Mouse (Mus musculus): ENCODE data around the gene Lrmp. TPM values are rescaled to one million over a fixed set of nuclear protein-coding genes. Genes with fewer than 3 reads are reported as not detected.
A peak's percentile ranks its signal among the peaks of the same experiment; 100 is the strongest.
"Not testable (repeated sequence)": the region's sequence is repeated elsewhere in the genome, so short reads cannot be mapped to it uniquely, and the experiment has no call there.

The Lrmp gene
- total RNA-seq (2021): 1 to 10 TPM; 1.9 to 2.2 TPM
- long read RNA-seq, experiment 1, partial matches to known transcripts: 0 of 2 reads
- long read RNA-seq, experiment 1, other reads (novel, unspliced or antisense): 1 of 2 reads
- long read RNA-seq, experiment 2, partial matches to known transcripts: 0 of 1 reads
- long read RNA-seq, experiment 2, other reads (novel, unspliced or antisense): 1 of 1 reads

- no peak for DNase-seq
Observed at GRCm38 (mm10) chr6:145115476-145116097, at the start of gene Lrmp. Gene Lrmp, plus strand, starts transcription at chr6:145115653.

- no peak for DNase-seq
Observed at GRCm38 (mm10) chr6:145066416-145066815, 49.0 kb upstream of the Lrmp start.

GRCm38 (mm10) chr6:145067679-145068078 is 47.8 kb upstream of the Lrmp start:
- DNase-seq: no peak

GRCm38 (mm10) chr6:145069397-145069796 is 46.1 kb upstream of the Lrmp start:
- DNase-seq: no peak

GRCm38 (mm10) chr6:145069921-145070320 is 45.5 kb upstream of the Lrmp start:
- no peak for DNase-seq

- no peak for DNase-seq
Observed at GRCm38 (mm10) chr6:145074461-145074860, 41.0 kb upstream of the Lrmp start.

- DNase-seq: no peak
Observed at GRCm38 (mm10) chr6:145075088-145075547, 40.3 kb upstream of the Lrmp start.

- peak; percentile 34 to 35 for DNase-seq
Observed at GRCm38 (mm10) chr6:145075548-145076224, 39.8 kb upstream of the Lrmp start, which contains the start of gene Bcat1. Gene Bcat1, minus strand, starts transcription at chr6:145076184.

GRCm38 (mm10) chr6:145076286-145076685 is 39.2 kb upstream of the Lrmp start:
- DNase-seq: no peak

GRCm38 (mm10) chr6:145079087-145079759 is 36.2 kb upstream of the Lrmp start:
- no peak for DNase-seq

- DNase-seq: no peak
Observed at GRCm38 (mm10) chr6:145081721-145082120, 33.7 kb upstream of the Lrmp start.

- DNase-seq: no peak
Observed at GRCm38 (mm10) chr6:145084343-145085117, 30.9 kb upstream of the Lrmp start.

- no peak for DNase-seq
Observed at GRCm38 (mm10) chr6:145088451-145089113, 26.9 kb upstream of the Lrmp start.

- DNase-seq: no peak
Observed at GRCm38 (mm10) chr6:145089373-145089772, 26.1 kb upstream of the Lrmp start.

GRCm38 (mm10) chr6:145090201-145090863 is 25.1 kb upstream of the Lrmp start:
- DNase-seq: no peak

GRCm38 (mm10) chr6:145090928-145091327 is 24.5 kb upstream of the Lrmp start:
- DNase-seq: no peak

- no peak for DNase-seq
Observed at GRCm38 (mm10) chr6:145091998-145092397, 23.5 kb upstream of the Lrmp start.

GRCm38 (mm10) chr6:145093038-145093622 is 22.3 kb upstream of the Lrmp start:
- not testable (repeated sequence) for DNase-seq

GRCm38 (mm10) chr6:145094431-145094830 is 21.0 kb upstream of the Lrmp start:
- no peak for DNase-seq

GRCm38 (mm10) chr6:145100923-145101322 is 14.5 kb upstream of the Lrmp start:
- no peak for DNase-seq

Measured in adrenal gland, postnatal 36 days (tissue).